Mouse (Mus musculus) cerebellum, adult (tissue): Measurements from ENCODE around the gene Brsk1.
A peak's percentile ranks its signal among the peaks of the same experiment; 100 is the strongest.

Experiments
- ATAC-seq: cut with Nextera tagmentation; 2 replicates; pipeline ENCODE4 v1.9.2; 2017; ENCODE audit warnings: mild to moderate bottlenecking, moderate library complexity, mixed read lengths; ENCODE audit not compliant: insufficient number of reproducible peaks, low FRiP score, low TSS enrichment

Gene Brsk1

GRCm38 (mm10) chr7:4666871-4667270 lies 23.5 kb upstream of the Brsk1 start:
- ATAC-seq, result no peak

- ATAC-seq, result no peak
These were observed 21.9 kb upstream of the Brsk1 start for GRCm38 (mm10) chr7:4668506-4668905.

DNA sequence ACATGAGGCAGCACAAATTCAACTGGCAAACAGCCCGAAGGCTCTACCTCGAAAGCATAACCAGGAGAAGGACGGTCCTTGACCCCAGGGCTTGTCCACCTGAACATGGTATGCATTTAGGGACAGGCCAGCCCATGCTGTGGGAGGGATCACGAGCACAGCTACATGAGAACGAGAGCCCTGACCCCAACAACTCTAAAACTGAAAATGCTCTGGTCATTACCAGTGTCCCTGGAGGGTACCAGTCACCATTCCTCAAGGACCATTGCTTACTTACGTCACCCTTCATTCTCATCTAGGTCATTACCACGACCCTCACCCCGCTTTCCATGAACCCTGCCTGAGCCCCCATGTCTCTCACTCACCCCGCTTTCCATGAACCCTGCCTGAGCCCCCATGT lies 21.2 kb upstream of the Brsk1 start:
- no peak for ATAC-seq

DNA sequence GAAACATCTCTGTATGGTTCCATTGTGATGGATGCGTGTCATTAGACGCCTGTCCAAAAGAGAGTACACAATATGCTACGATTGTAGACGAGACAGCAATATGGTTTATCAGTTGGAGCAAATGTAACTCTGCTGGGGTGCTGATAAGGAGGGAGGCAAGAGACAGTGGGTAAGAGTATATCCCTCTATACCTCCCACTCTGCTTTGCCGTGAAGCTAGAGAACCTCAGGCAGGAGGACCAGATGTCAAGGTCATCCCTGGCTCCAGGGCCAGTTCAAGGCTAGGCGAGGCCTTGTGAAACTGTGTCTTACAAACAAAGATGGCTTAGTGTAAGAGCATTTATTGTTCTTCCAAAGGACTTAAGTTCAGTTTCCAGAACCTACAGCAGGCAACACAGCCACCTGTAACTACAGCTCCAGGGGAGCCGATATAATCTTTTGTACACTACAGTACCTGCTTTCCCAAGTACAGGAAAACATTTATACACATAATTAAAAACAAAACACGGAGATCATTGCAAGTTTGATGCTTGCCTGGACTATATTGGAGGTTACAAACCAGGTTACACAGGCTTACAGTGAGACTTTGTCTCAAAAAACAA lies 19.6 kb upstream of the Brsk1 start:
- no peak for ATAC-seq

DNA sequence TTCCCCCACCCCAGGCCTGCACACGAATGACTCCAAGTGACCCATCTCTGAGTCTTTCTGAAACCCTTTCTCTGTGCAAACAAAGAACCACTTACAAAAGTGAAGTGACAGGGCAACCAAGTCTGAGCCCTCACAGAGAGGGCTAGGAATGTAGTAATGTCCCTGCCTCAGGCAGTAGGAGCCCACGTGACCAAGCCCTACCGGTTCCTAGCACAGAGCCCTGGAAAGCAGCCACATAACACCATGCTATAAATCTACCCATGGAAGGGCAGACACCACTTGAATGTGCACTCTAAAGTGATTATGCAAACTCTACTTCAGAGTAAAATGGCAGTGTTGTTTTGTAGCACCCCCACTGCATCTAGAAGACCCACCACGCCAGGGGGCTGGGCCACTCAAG lies 18.4 kb upstream of the Brsk1 start:
- ATAC-seq, result no peak

DNA sequence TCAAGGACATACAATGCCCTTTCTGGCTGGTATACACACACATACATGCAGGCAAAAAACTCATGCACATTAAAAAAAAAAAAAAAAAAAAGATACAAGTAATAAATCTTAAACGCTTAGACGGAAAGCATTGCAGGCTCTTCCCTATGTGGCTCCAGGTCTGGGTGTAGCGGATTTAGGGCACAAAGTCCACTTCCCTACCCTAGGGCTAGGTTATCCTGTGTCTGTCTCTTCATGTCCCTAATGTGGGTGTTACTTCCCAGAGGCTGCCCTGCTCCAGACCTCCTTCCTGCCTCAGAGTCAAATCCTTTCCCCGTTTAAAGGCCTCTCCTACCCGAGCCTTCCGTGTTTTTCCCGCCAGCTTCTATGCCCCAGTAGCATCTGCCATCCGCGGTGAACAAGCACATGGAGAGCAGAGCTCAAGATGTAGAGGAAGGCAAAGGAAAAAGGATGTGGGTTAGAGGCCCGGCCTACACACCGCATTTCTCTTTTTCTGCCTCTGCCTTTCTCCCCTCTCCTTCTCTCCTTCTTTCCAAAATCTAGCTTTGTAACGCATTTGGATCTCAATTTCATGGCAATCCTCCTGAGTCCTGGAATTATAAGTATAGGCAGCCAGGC lies 16.2 kb upstream of the Brsk1 start:
- no peak for ATAC-seq

- no peak for ATAC-seq
These were observed 15.2 kb upstream of the Brsk1 start for GRCm38 (mm10) chr7:4675200-4675599.

GRCm38 (mm10) chr7:4683307-4683706 lies 7.1 kb upstream of the Brsk1 start:
- ATAC-seq, result no peak

GRCm38 (mm10) chr7:4684203-4684602 lies 6.2 kb upstream of the Brsk1 start:
- ATAC-seq, result no peak

DNA sequence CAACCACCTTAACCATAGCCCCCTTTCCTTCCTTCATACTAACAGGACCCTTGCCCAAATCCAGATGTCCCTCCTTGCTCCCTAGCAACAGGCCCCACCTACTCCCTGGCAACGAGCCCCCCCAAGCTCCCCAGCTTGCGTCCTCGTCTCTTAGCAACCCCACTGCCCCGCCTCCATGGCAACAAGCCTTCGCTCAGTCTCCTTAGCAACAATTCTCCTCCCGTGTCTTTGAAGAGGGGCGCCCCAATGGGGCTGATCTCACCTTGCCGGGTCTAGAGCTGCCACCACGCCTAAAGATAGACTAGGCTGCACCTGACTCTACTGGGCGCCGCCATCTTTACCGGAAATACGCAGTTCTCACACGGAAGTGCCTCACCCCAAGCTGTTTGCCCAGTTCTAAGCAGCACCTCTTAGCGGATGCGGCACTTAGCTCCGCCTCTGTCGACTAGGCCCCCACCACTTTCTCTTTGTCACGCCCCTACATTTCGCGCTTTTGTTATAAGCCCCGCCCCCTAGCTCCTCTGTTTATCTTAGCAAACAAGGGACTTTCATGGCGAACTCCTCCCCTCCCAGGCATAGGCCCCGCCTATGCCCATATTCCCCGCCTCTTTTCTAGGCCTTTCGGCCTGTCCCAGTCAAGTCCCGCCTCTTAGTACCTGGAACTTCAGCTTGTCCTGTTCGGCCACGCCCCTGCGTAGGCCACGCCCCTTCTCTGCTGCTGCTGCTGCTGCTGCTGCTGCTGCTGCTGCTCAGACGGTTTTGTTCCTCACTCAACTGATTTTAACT lies 5.6 kb upstream of the Brsk1 start, which contains the start of gene Hspbp1:
Hspbp1 (minus strand) TSS at position 437 of the 786 bp plus-strand sequence.
- peak; percentile 98 for ATAC-seq

DNA sequence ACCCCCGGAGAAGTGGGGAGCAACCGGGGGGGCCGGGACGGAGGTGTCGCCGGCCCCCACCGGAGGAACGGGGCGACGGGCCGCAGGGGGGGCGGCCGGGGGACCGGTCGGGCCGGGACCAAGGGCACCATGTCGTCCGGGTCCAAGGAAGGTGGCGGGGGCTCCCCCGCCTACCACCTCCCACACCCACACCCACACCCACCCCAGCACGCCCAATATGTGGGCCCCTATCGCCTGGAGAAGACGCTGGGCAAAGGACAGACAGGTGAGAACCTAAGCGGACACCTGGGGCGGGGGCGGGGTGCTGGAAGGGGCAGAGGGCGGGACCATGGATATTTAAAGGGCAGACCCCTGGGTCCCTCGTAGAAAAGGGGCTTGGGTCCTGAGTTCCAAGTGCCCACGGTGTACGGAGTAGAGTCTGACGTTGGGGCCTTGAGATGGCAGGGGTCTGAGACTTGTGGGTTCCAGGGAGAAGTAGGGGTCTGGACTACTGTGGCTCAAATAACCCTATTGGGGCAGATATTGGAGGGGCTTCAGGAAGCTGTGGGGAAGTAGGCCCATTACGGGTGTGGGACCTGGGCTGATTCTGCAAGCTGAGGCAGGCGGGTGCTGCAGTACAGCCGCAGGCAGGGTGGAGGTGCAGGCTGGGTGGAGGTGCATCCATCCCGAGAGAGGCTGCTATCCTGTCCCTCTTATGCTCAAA lies 698 bp downstream of the Brsk1 start:
- ATAC-seq, result peak; percentile 32; the same call in 1 of the 2 replicates

DNA sequence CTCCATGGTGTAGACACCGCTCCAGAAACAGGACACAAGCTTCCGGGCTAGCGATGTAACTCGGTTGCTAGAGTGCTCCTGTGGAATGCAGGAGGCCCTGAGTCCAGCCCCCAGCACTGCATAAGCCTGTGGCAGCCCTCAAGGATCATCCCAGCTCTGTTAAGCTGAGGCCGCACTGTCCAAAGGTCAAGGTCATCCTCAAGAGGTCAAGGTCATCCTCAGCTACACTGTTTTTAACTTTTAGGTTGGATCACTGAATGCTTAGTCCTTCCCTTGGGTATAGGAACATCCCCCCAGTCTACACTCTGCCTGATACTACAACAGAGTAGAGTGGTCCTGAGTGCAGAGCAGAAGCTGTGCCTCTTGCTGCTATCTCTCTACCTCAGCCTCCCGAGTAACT lies 2.6 kb downstream of the Brsk1 start:
- no peak for ATAC-seq

GRCm38 (mm10) chr7:4702334-4702733 lies 11.9 kb downstream of the Brsk1 start:
- no peak for ATAC-seq

DNA sequence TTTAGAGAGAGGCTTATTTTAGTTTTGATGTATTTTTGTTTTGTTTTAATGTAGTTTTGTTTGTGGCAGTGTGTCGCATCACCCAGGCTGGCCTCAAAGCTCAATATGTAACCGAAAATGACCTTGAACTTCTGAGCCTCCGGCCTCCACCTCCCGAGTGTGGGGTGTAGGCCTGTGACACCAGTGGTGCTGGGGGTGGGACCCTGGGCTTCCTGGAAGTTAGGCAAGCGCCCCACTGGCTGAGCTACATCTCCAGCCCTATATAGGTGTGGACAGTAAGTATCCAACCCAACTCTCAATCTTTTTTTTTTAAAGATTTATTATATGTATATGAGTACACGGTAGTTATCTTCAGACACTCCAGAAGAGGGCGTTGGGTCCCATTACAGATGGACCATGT lies 12.8 kb downstream of the Brsk1 start:
- no peak for ATAC-seq

DNA sequence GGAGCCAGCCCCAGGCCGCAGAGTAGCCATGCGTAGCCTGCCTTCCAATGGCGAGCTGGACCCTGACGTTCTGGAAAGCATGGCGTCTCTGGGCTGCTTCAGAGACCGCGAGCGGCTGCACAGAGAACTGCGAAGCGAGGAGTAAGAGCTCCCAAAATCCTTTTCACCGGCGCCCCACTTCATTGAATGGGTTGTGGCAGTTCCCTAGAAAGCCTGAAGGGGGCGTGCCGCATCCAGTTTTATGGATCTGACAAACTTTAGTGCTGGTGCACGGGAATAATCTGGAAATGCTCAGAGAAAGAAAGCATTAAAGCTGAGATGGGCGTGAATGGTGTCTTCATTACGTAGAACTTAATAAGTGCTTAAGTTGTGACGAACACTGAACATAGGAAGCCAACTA lies 14.7 kb downstream of the Brsk1 start:
- no peak for ATAC-seq

DNA sequence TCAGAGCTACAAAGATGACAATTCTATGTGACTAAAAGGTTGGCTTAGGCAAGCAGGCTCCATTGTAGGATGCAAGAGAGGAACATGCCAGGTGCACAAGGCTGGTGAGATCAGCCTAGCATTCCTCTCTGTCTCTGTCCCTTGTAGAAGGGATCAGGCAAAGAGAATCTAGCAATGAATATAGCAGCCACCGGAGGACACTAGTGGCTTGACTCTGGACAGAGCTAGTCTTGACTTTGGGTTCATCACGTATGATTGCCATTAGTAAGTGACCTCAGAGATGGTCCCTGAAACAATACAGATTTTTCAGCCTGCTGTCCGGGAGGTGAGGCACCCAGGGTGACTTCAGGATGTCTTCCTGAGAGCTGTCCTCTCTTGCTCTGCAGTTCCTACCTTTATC lies 22.2 kb downstream of the Brsk1 start:
- ATAC-seq, result no peak

DNA sequence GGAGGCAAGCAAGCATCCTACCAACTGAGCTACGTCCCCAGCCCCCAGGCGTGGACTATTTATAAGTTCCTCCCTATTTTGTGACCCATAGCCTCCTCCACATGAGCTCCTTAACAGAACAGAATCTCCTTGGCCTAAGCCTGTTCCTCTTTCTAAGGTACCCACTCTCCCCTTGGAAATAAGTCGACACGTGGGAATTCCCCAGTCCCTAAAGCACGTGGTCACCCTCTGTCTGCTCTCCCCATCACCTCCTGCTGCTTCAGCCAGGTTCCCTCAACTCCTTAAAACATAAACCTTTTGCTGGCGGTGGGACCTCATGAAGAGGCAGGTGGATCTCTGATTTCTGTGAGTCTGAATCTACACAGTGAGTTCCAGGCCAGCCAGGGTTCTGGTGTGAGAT lies 26.6 kb downstream of the Brsk1 start:
- no peak for ATAC-seq

DNA sequence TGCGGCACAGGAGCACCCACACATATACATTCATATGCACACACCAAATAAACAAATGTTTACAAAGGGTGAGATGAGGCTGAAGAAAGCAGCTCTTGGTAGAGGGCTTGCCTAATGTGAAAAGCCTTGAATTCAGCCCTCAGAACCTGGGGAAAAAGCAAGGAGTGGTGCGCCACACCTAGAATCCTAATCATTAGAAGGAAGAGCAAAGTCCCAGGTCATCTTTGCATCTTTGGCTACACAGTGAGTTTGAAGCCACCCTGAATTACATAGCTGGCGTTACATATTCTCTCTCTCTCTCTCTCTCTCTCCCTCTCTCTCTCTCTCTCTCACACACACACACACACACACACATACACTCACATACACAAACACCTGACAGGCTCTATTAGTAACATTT lies 28.9 kb downstream of the Brsk1 start:
- no peak for ATAC-seq

DNA sequence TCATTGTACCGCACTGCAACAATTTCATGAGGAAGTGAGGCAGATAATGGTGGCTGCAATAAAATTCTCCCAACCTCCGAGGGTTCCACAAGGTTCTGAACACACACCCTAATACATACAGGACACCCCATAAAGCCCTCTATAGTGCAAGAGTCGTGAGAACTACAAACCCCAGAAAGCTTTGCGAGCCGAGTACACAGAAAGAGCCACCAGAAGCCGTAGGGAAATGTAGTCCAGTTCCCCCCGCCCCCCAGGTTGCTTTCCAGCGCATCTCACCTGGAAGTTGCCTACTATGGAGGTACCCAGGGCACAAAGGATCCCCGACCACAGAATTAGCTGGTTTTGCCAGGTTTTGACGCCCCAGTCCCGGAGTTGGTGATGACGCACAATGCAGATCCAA lies 33.1 kb downstream of the Brsk1 start:
- peak; percentile 72; the same call in 1 of the 2 replicates for ATAC-seq

- ATAC-seq, result no peak
These were observed 34.0 kb downstream of the Brsk1 start for GRCm38 (mm10) chr7:4724359-4724758.

GRCm38 (mm10) chr7:4725169-4725568 lies 34.8 kb downstream of the Brsk1 start, which contains the start of gene Tmem150b:
Gene Tmem150b (minus strand): TSS chr7:4725249.
- no peak for ATAC-seq
